Mouse (Mus musculus) CD8-positive naive resting alpha-beta T cell, adult 2 months (primary cell): Measurements from ENCODE around the gene Vmn1r103.
"Not testable (repeated sequence)": the region's sequence is repeated elsewhere in the genome, so short reads cannot be mapped to it uniquely, and the experiment has no call there.

Experiments used
- DNase-seq, 2 experiments: peaks; one replicate each; pipeline ENCODE4 v3.0.0; 2022; ENCODE audit warnings: low read depth in 2 of 2, low spot score in 2 of 2

Gene Vmn1r103

GRCm38 (mm10) chr7:20510434-20510833 is at the start of gene Vmn1r103:
Gene Vmn1r103, minus strand, starts transcription at chr7:20510534.
- not testable (repeated sequence) for DNase-seq

GRCm38 (mm10) chr7:20545657-20546056 is 35.3 kb upstream of the Vmn1r103 start, which contains the start of gene Gm5726:
Gene Gm5726, minus strand, starts transcription at chr7:20545757.
- DNase-seq, result not testable (repeated sequence)

GRCm38 (mm10) chr7:20533537-20533936 is 23.2 kb upstream of the Vmn1r103 start, which contains the start of gene Vmn1r104:
Gene Vmn1r104, plus strand, starts transcription at chr7:20533837.
- DNase-seq, result not testable (repeated sequence)

- not testable (repeated sequence) for DNase-seq
Observed at GRCm38 (mm10) chr7:20474825-20475224, 35.5 kb downstream of the Vmn1r103 start, which contains the start of gene Gm10670. Gene Gm10670, minus strand, starts transcription at chr7:20474925.
